Mouse (Mus musculus) small intestine, adult 2 months (tissue): Measurements from ENCODE around the gene Sim1. TPM values are rescaled to one million over a fixed set of nuclear protein-coding genes. Genes with fewer than 3 reads are reported as not detected.

ENCODE experiments used
- H3K27ac ChIP-seq: fragments of 200-500 bp; 2 replicates; pipeline ENCODE4 v1.5.1; 2012; ENCODE audit warnings: low read depth, low read length, control low read depth, inconsistent platforms; ENCODE audit not compliant: insufficient read depth
- H3K27me3 ChIP-seq: fragments of 200-500 bp; 2 replicates; pipeline ENCODE4 v1.6.1; 2012; ENCODE audit warnings: mild to moderate bottlenecking, moderate library complexity, low read length, inconsistent platforms; ENCODE audit not compliant: control insufficient read depth, insufficient read depth
- H3K36me3 ChIP-seq: fragments of 200-500 bp; 2 replicates; pipeline ENCODE4 v1.6.1; 2012; ENCODE audit warnings: mild to moderate bottlenecking, low read length, control low read depth, inconsistent platforms; ENCODE audit not compliant: control insufficient read depth, insufficient read depth
- H3K4me1 ChIP-seq: fragments of 200-500 bp; 2 replicates; pipeline ENCODE4 v1.6.1; 2012; ENCODE audit warnings: low read length, inconsistent platforms, mixed read lengths; ENCODE audit not compliant: control insufficient read depth, insufficient read depth, insufficient read length
- H3K4me3 ChIP-seq: fragments of 200-500 bp; 2 replicates; pipeline ENCODE4 v1.5.1; 2012; ENCODE audit warnings: low read depth, mild to moderate bottlenecking, control low read depth, inconsistent platforms, low read length, moderate library complexity
- CTCF ChIP-seq: fragments of 200-500 bp; IDR thresholded peaks from 2 replicates; pipeline ENCODE4 v1.5.1; 2012; ENCODE audit warnings: low read depth, mild to moderate bottlenecking, control low read depth, inconsistent platforms, low read length, moderate library complexity, mixed read lengths; ENCODE audit not compliant: insufficient replicate concordance, insufficient read length; ENCODE audit errors: extremely low read depth
- POLR2A ChIP-seq: fragments of 200-500 bp; IDR thresholded peaks from 2 replicates; pipeline ENCODE4 v1.6.1; 2012; ENCODE audit warnings: low read depth, mild to moderate bottlenecking, control low read depth, inconsistent platforms, low read length, moderate library complexity
- WGBS: fragments of 180-500 bp; shearing (Covaris S2); methylation state at CpG from one replicate; pipeline ENCODE4 v1.1.7; 2018; 5-methylcytosine and 5-hydroxymethylcytosine counted together
- polyA plus RNA-seq: library from polyadenylated mRNA; depleted of rRNA; stranded (reverse); fragments of >200 nt; gene quantifications from 2 replicates; pipeline ENCODE4 v1.2.3, GENCODE M21; 2012

The Sim1 gene
- polyA plus RNA-seq, 1 experiment = not detected

DNA sequence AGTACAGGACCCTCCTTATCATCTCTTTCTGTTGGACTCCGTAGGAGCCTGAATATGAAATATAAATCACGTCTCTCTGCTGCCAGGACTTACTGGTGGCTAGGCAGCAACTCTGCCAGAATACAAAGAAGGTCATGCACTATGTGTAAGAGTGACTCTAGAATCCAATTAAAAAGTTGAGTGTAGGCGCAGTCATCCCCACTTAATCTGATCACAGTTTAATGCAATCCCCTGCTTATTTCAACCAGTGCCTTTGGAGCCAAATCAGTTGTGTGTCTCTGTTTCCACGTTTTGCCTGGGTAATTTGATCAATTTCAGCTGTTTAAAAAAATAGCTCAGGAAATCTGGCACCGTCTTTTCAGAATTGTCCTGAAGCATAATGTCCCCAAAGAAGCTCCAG lies 34.7 kb downstream of the Sim1 start:
- no peak overlapping the region for H3K4me3 ChIP-seq
- 67% methylated on average over 5 of the region's 5 CpGs for WGBS
- no peak overlapping the region for H3K27ac ChIP-seq
- no peaks in the 10 kb centered on the region for H3K4me1 ChIP-seq
- H3K36me3 ChIP-seq = no peaks in the 10 kb centered on the region
- TF ChIP-seq CTCF (no peak), POLR2A (no peak)
- H3K27me3 ChIP-seq = no peaks in the 10 kb centered on the region

DNA sequence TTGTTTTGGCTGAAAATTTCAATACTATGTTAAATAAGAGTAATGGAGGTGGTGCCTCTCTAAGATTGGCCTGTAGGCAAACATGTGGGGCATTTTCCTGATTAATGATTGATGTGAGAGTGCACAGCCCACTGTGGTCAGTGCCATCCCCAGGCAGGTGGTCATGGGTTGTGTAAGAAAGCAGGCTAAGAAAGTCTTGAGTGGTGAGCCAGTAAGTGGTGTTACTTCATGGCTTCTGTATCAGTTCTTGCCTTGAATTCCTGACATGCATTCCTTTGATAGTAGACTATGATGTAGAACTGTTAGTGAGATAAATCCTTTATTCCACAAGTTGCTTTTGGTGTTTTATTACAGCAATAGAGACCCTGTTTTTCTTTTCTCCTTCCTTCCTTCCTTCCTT lies 41.1 kb downstream of the Sim1 start:
- H3K27ac ChIP-seq = no peak overlapping the region
- H3K4me1 ChIP-seq = no peaks in the 10 kb centered on the region
- TF ChIP-seq POLR2A (no peak), CTCF (no peak)
- no peaks in the 10 kb centered on the region for H3K27me3 ChIP-seq
- no peak overlapping the region for H3K4me3 ChIP-seq
- H3K36me3 ChIP-seq = no peaks in the 10 kb centered on the region

DNA sequence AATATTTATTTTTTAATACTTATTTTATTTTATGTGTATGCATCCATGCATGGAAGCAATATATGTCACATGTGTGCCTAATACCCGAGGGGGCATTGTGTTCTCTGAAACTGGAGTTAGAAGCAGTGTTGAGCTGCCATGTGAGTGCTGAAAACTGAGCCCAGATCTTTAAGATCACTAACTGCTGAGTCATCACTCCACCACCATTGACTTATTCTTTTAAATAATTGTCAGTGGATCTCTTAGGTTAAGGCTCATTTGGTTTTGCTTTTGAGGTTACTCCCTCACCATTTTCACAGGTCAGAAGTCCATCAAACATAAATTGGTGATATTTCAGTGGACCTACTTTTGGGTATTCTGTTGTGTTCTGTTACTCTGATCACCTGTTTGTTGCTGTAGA lies 79.1 kb downstream of the Sim1 start:
- Histone ChIP-seq H3K4me1 (no peaks in the 10 kb centered on the region), H3K4me3 (no peak overlapping the region), H3K27me3 (no peaks in the 10 kb centered on the region), H3K36me3 (no peaks in the 10 kb centered on the region), H3K27ac (no peak overlapping the region)
- no peak for TF ChIP-seq POLR2A
- TF ChIP-seq CTCF = no peak
- WGBS = 45% methylated on average over 1 of the region's 1 CpGs

DNA sequence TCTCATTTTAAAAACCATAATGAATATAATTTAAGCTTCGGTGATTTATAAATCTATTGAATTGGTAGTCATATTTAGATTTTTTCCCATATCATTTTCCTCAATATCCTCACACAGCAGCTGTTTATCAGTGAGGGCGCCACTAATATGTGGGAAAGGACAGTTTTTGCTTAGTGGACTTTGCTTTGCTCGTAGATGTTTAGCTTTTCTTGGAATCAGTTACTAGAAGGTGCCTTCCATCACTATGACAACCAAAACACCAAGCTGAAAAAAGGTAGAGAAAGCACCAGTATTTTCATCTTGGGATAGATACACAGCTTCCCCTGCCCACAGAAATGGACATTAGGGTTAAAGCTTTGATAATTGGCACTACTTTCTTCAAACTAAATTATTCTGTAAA lies 87.3 kb downstream of the Sim1 start:
- H3K4me1 ChIP-seq = no peaks in the 10 kb centered on the region
- no peak overlapping the region for H3K4me3 ChIP-seq
- no peaks in the 10 kb centered on the region for H3K27me3 ChIP-seq
- 73% methylated on average over 3 of the region's 3 CpGs for WGBS
- no peaks in the 10 kb centered on the region for H3K36me3 ChIP-seq
- TF ChIP-seq POLR2A (no peak), CTCF (no peak)
- no peak overlapping the region for H3K27ac ChIP-seq

DNA sequence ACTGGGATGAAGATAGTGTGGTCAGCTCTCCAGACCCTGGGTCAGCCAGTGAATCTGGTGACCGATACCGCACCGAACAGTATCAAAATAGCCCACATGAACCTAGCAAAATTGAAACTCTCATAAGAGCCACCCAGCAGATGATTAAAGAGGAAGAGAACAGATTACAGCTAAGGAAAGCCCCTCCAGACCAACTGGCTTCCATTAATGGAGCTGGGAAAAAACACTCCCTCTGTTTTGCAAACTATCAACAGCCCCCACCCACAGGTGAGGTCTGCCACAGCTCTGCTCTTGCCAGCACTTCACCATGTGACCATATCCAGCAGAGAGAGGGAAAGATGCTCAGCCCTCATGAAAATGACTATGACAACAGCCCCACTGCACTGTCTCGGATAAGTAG lies 89.1 kb downstream of the Sim1 start:
- WGBS = 96% methylated on average over 4 of the region's 4 CpGs
- Histone ChIP-seq H3K4me1 (no peaks in the 10 kb centered on the region), H3K4me3 (no peak overlapping the region), H3K36me3 (no peaks in the 10 kb centered on the region), H3K27ac (no peak overlapping the region), H3K27me3 (no peaks in the 10 kb centered on the region)
- TF ChIP-seq POLR2A (no peak), CTCF (no peak)

DNA sequence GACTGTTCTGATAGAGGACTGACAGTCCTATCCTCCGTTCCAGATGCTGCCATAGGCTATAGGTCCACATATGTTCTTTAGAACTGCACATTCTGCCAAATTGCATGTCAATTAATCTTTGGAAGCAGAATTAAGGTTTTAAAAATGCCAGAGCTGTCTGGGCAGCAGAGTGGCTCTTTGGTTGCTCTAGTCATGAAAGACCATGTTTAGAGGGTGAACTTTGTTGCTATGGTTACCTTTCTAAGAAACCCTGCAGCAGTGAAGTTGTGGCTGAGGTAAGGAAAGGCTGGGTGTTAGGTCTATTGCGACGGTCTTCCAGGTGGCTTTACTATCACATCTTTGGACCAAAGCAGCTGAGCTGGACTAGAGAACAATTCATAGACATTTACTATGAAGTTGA lies 113.2 kb downstream of the Sim1 start:
- TF ChIP-seq CTCF (no peak), POLR2A (no peak)
- Histone ChIP-seq H3K27ac (no peak overlapping the region), H3K27me3 (no peaks in the 10 kb centered on the region), H3K36me3 (no peaks in the 10 kb centered on the region), H3K4me1 (no peaks in the 10 kb centered on the region), H3K4me3 (no peak overlapping the region)
- 60% methylated on average over 3 of the region's 3 CpGs for WGBS

DNA sequence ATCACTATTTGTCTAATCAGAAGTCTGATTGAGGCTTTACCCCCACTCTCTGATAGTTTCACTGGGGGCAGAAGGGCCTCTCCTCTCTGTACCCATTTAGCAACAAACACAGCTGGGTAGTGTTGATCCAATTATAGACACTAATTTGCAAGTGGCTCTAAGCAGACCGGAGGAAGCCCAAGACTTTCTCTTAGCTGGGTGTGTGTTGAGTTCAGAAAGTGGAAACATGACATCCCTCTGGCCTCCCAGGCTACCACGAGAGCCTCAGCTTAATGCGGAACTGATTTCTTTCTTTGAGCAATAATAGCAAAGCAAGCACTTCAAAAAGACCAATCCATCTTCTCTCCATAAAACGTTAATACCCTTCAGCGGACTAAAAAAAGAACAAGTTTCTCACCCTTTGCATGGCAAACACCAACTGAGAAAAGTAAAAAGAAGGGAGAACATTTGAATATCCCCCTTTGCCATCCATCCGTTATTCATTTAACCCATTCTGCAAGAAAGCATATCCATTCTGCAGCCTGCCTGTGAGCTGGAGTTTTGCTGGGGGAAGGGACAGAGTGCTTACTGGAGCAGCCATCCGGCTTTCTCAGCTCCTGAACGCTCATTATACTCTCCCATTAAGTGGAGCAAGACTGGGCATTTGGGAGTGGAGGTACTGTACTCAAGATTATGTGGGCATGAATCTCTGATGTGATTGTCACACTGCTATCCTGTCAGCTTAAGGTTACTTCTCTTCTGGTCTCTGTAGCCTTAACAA lies 117.0 kb downstream of the Sim1 start:
- 39% methylated on average over 8 of the region's 8 CpGs for WGBS
- Histone ChIP-seq H3K27me3 (no peaks in the 10 kb centered on the region), H3K27ac (no peak overlapping the region), H3K4me3 (no peak overlapping the region), H3K4me1 (no peaks in the 10 kb centered on the region), H3K36me3 (no peaks in the 10 kb centered on the region)
- TF ChIP-seq POLR2A = no peak
- TF ChIP-seq CTCF = no peak

GRCm38 (mm10) chr10:51014901-51015300 lies 120.3 kb downstream of the Sim1 start:
- no peaks in the 10 kb centered on the region for H3K36me3 ChIP-seq
- no peaks in the 10 kb centered on the region for H3K4me1 ChIP-seq
- H3K27me3 ChIP-seq = no peaks in the 10 kb centered on the region
- no peak for TF ChIP-seq CTCF
- TF ChIP-seq POLR2A = no peak
- H3K4me3 ChIP-seq = no peak overlapping the region
- H3K27ac ChIP-seq = no peak overlapping the region
- WGBS = 68% methylated on average over 2 of the region's 2 CpGs
